Mouse (Mus musculus): ENCODE data around the gene Glis1.

Glis1 gene

GRCm38 (mm10) chr4:107452266-107453015, 18.1 kb downstream of the Glis1 start:
- WGBS: 81% methylated on average over 18 of the region's 18 CpGs

GRCm38 (mm10) chr4:107453141-107453984, 19.0 kb downstream of the Glis1 start:
- WGBS: 68% methylated on average over 16 of the region's 16 CpGs

- WGBS: 62% methylated on average over 12 of the region's 12 CpGs
These were observed 23.2 kb downstream of the Glis1 start for GRCm38 (mm10) chr4:107457602-107458001.

GRCm38 (mm10) chr4:107458907-107459306, 24.5 kb downstream of the Glis1 start:
- 94% methylated on average over 17 of the region's 17 CpGs for WGBS

GRCm38 (mm10) chr4:107459461-107459860, 25.1 kb downstream of the Glis1 start:
- WGBS: 97% methylated on average over 2 of the region's 2 CpGs

GRCm38 (mm10) chr4:107460468-107460867, 26.1 kb downstream of the Glis1 start:
- WGBS: 93% methylated on average over 11 of the region's 11 CpGs

- 92% methylated on average over 7 of the region's 7 CpGs for WGBS
These were observed 33.4 kb downstream of the Glis1 start for GRCm38 (mm10) chr4:107467831-107468230.

GRCm38 (mm10) chr4:107468264-107468663, 33.9 kb downstream of the Glis1 start:
- WGBS: 81% methylated on average over 13 of the region's 13 CpGs

GRCm38 (mm10) chr4:107468768-107469167, 34.4 kb downstream of the Glis1 start:
- 91% methylated on average over 11 of the region's 11 CpGs for WGBS

- 60% methylated on average over 11 of the region's 11 CpGs for WGBS
These were observed 41.9 kb downstream of the Glis1 start for GRCm38 (mm10) chr4:107476266-107476665.

- 78% methylated on average over 5 of the region's 5 CpGs for WGBS
These were observed 44.6 kb downstream of the Glis1 start for GRCm38 (mm10) chr4:107479015-107479414.

- 74% methylated on average over 2 of the region's 2 CpGs for WGBS
These were observed 48.1 kb downstream of the Glis1 start for GRCm38 (mm10) chr4:107482541-107482940.

- 94% methylated on average over 20 of the region's 20 CpGs for WGBS
These were observed 49.3 kb downstream of the Glis1 start for GRCm38 (mm10) chr4:107483556-107484220.

GRCm38 (mm10) chr4:107484221-107484575, 49.8 kb downstream of the Glis1 start:
- 88% methylated on average over 4 of the region's 4 CpGs for WGBS

- WGBS: 85% methylated on average over 5 of the region's 5 CpGs
These were observed 51.5 kb downstream of the Glis1 start for GRCm38 (mm10) chr4:107485903-107486302.

- 58% methylated on average over 20 of the region's 20 CpGs for WGBS
These were observed 54.9 kb downstream of the Glis1 start for GRCm38 (mm10) chr4:107489121-107489840.

- 71% methylated on average over 5 of the region's 5 CpGs for WGBS
These were observed 58.6 kb downstream of the Glis1 start for GRCm38 (mm10) chr4:107492991-107493390.

- 80% methylated on average over 9 of the region's 9 CpGs for WGBS
These were observed 61.5 kb downstream of the Glis1 start for GRCm38 (mm10) chr4:107495751-107496430.

GRCm38 (mm10) chr4:107497430-107497935, 63.1 kb downstream of the Glis1 start:
- whole genome bisulfite sequencing: 93% methylated on average over 18 of the region's 18 CpGs

- WGBS: 47% methylated on average over 10 of the region's 10 CpGs
These were observed 68.2 kb downstream of the Glis1 start for GRCm38 (mm10) chr4:107502601-107503051.

GRCm38 (mm10) chr4:107514981-107515380, 80.6 kb downstream of the Glis1 start:
- 98% methylated on average over 11 of the region's 11 CpGs for WGBS
